Mouse (Mus musculus) liver, embryonic 14.5 days (tissue): Measurements from ENCODE around the gene Shisa6. TPM values are rescaled to one million over a fixed set of nuclear protein-coding genes. Genes with fewer than 3 reads are reported as not detected.

Experiments used
- ATAC-seq: fragments of 200-750 bp; cut with Nextera tagmentation; 2 replicates; pipeline ENCODE4 v1.8.0; 2017; ENCODE audit warnings: moderate number of reproducible peaks, mild to moderate bottlenecking, moderate library complexity; ENCODE audit not compliant: insufficient read depth
- DNase-seq, 3 experiments: peaks; one replicate each; pipeline ENCODE4 v3.0.0-alpha.2; 2012 to 2013; ENCODE audit warnings: low read depth in 3 of 3, low spot score in 3 of 3
- H3K27ac ChIP-seq: fragments of 300-500 bp; sonication (generic); 2 replicates; pipeline ENCODE4 v1.5.1; 2014; ENCODE audit warnings: moderate library complexity, mild to moderate bottlenecking, control low read depth, inconsistent platforms
- H3K27me3 ChIP-seq: fragments of 300-500 bp; sonication (generic); 2 replicates; pipeline ENCODE4 v1.6.1; 2014; ENCODE audit warnings: mild to moderate bottlenecking, low read length, moderate library complexity; ENCODE audit not compliant: control insufficient read depth, insufficient read depth
- H3K36me3 ChIP-seq: fragments of 300-500 bp; sonication (generic); replicated peaks from 2 replicates; pipeline ENCODE4 v1.6.1; 2014; ENCODE audit warnings: low read depth; ENCODE audit not compliant: control insufficient read depth, insufficient read depth
- H3K4me1 ChIP-seq, 2 experiments: fragments of 200-500 bp in 1 of 2; fragments of 300-500 bp in 1 of 2; sonication (generic) in 1 of 2; replicated peaks; 2 replicates each; pipeline ENCODE4 v1.6.1; 2012 to 2014; ENCODE audit warnings: antibody characterized with exemption in 1 of 2, inconsistent platforms in 1 of 2, low read length in 1 of 2; ENCODE audit not compliant: control insufficient read depth in 2 of 2, insufficient read depth in 2 of 2
- H3K4me2 ChIP-seq: fragments of 300-500 bp; sonication (generic); 2 replicates; pipeline ENCODE4 v1.6.1; 2014; ENCODE audit warnings: low read depth, mild to moderate bottlenecking, control low read depth, moderate library complexity
- H3K4me3 ChIP-seq, 2 experiments: fragments of 200-500 bp in 1 of 2; fragments of 300-500 bp in 1 of 2; sonication (generic) in 1 of 2; 2 replicates each; pipeline ENCODE4 v1.5.1; 2012 to 2014; ENCODE audit warnings: low read depth in 2 of 2, low read length in 2 of 2, mild to moderate bottlenecking in 2 of 2, control low read depth in 1 of 2, inconsistent platforms in 1 of 2, moderate library complexity in 1 of 2; ENCODE audit not compliant: insufficient read depth in 1 of 2
- H3K9ac ChIP-seq: fragments of 300-500 bp; sonication (generic); replicated peaks from 2 replicates; pipeline ENCODE4 v1.6.1; 2014; ENCODE audit warnings: mild to moderate bottlenecking, control low read depth, moderate library complexity
- H3K9me3 ChIP-seq: fragments of 300-500 bp; sonication (generic); 2 replicates; pipeline ENCODE4 v1.6.1; 2016; ENCODE audit warnings: low read length, mixed read lengths; ENCODE audit not compliant: control insufficient read depth
- CTCF ChIP-seq: IDR thresholded peaks from 2 replicates; pipeline ENCODE4 v1.5.1; 2016; ENCODE audit warnings: antibody characterized with exemption, low read depth, control low read depth
- EP300 ChIP-seq: IDR thresholded peaks from 2 replicates; pipeline ENCODE4 v1.6.1; 2016; ENCODE audit warnings: antibody characterized with exemption, low read depth
- WGBS: fragments of 180-500 bp; shearing (Covaris S2); extraction: QIAGEN DNeasy Blood & Tissue Kit; methylation state at CpG from one replicate; pipeline ENCODE4 v1.1.7; 2014; ENCODE audit not compliant: insufficient replicate concordance; 5-methylcytosine and 5-hydroxymethylcytosine counted together
- polyA plus RNA-seq, 2 experiments: library from polyadenylated mRNA; depleted of rRNA in 1 of 2; stranded (reverse) in 1 of 2; unstranded in 1 of 2; fragments of >200 nt; fragmentation: Nextera tagmentation in 1 of 2; extraction: Ambion mirVana in 1 of 2; gene quantifications; 2 replicates each; pipeline versions ENCODE4 v1.2.1 to v1.2.3; 2012 to 2014

Gene Shisa6
- polyA plus RNA-seq, 2 experiments, result under 0.01 TPM; not detected in 1

DNA sequence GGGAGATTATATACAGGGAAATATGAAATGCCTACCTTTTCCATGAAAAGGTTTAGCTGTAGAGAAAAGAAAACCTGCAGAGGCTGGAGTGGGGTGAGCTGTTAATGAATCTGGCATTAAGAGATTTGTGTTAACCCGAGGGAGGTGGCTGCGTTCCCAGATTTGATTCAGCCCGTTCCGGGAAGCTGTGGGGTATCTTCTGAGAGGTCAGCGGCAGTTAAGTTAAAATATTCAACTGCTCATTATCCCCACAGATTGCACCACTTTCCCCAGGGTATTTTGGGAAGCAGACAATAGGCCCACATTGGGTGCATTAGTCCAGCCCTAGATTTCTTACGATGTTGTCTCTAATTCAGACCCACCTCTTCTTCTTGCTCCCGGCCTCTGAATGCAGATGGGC lies 213.0 kb downstream of the Shisa6 start:
- ATAC-seq, result no peak
- H3K36me3 ChIP-seq, result no peaks in the 10 kb centered on the region
- no peak overlapping the region for H3K27ac ChIP-seq
- H3K9me3 ChIP-seq, result no peaks in the 10 kb centered on the region
- no peak overlapping the region for H3K9ac ChIP-seq
- no peak overlapping the region for H3K4me2 ChIP-seq
- H3K4me1 ChIP-seq, result no peaks in the 10 kb centered on the region
- no peak for DNase-seq
- H3K4me3 ChIP-seq, result no peak overlapping the region
- no peaks in the 10 kb centered on the region for H3K27me3 ChIP-seq
- TF ChIP-seq CTCF, result no peak
- TF ChIP-seq EP300, result no peak
- WGBS, result 66% methylated on average over 7 of the region's 7 CpGs

DNA sequence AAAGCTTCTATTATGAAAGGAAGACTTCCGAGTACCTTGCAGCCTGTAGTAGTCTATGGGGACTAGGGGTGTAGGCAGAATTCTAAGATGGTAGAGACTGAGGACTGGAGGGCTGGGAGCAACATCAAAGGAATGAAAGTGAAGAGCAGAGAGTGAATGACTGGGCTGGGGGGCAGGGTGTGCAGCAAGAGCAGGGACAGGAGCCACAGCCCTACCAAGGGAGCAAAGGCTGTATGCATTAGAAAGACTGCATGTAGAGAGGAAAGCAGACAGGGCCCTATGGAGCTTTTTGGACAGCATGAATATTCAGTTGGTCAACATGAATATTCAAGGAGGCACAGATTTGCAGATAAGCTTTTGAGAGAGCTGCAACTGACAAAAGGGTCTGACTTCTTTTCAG lies 221.4 kb downstream of the Shisa6 start:
- 45% methylated on average over 1 of the region's 1 CpGs for WGBS
- Histone ChIP-seq H3K9me3 (no peaks in the 10 kb centered on the region), H3K36me3 (no peaks in the 10 kb centered on the region), H3K4me2 (no peak overlapping the region), H3K27ac (no peak overlapping the region), H3K27me3 (no peaks in the 10 kb centered on the region), H3K4me1 (no peaks in the 10 kb centered on the region), H3K9ac (no peak overlapping the region), H3K4me3 (no peak overlapping the region)
- ATAC-seq, result no peak
- TF ChIP-seq CTCF (no peak), EP300 (no peak)
- DNase-seq, result no peak

DNA sequence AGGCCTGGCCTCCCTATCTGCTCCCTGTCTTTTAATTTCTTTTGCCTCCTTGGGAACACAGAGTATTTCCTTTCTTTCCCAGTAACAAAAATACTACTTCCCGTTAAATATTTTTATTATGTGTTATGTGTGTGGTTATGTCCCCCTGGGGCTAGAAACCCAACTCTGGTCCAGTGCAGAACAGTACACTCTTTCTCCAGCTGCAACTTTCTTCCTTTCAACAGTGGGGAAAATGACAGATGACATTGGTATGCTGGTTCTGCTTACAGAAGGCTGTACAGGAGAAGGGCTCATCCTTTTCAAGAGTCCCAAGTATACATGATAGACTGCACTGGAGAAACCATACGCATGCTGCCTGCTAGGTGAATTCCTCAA lies 251.1 kb downstream of the Shisa6 start:
- H3K4me3 ChIP-seq, result no peak overlapping the region
- 74% methylated on average over 2 of the region's 2 CpGs for WGBS
- H3K9ac ChIP-seq, result no peak overlapping the region
- no peak overlapping the region for H3K27ac ChIP-seq
- no peaks in the 10 kb centered on the region for H3K27me3 ChIP-seq
- no peak for ATAC-seq
- no peak overlapping the region for H3K4me2 ChIP-seq
- no peaks in the 10 kb centered on the region for H3K36me3 ChIP-seq
- no peaks in the 10 kb centered on the region for H3K9me3 ChIP-seq
- no peak for DNase-seq
- no peaks in the 10 kb centered on the region for H3K4me1 ChIP-seq
- no peak for TF ChIP-seq EP300
- TF ChIP-seq CTCF, result no peak

DNA sequence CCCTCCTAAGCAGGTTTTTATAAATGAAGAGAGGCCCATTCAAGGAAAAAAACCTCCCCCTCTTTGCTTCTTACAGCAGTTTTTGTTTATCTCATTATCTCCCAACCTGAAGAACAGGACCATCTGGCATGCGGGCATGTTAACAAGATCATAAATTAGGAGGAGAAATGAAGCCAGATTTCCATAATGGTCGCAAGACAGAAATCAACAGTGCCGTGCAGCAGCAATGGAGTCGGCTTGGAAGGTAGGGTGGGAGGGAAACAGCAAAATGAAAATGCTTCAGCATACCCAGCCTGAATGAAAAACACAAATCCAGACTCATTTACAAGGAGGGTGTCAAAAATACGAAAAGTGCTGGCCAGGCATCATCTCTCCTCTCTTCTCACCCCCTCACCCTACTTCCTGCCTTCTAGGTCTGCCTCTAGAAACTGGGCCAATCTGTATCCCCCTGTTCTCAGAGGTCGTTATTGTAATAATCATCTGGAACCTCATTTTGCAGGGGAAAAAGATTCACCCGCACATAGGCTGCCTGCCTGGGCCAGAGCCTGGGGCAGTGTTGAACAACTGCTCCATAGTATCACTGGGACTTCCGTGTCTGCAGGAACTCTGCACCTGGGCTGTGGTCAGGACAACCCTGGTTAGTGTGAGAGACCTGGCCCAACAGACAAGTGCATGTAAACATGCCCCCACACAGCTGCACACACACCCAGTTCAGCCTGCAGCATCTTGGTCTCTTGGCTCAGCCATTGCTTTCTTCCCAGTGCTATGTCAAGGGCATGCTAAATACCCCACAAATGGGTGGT lies 251.7 kb downstream of the Shisa6 start:
- Histone ChIP-seq H3K27me3 (no peaks in the 10 kb centered on the region), H3K9ac (no peak overlapping the region), H3K4me1 (no peaks in the 10 kb centered on the region), H3K9me3 (no peaks in the 10 kb centered on the region), H3K27ac (no peak overlapping the region), H3K4me2 (no peak overlapping the region), H3K36me3 (no peaks in the 10 kb centered on the region), H3K4me3 (no peak overlapping the region)
- WGBS, result 50% methylated on average over 8 of the region's 8 CpGs
- ATAC-seq (no peak), DNase-seq (no peak)
- no peak for TF ChIP-seq CTCF

DNA sequence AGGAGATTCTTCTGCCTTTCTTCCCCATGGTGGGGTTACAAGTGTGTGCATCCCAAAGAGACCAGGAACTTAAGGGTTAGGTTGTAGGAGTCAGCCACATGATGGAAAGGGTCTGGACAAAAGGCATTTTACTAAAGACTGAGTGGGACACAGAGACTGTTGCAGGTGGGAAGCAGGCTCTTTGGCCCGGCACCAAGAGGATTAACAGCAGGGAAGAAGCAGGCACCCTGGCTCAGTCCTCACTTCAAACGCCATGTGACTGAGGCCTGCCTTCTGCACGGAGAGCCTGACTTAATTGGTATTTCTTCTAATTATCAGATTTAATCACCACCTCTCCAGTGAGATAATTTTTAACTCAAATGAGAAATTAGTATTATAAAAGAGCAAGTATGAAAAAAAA lies 258.7 kb downstream of the Shisa6 start:
- WGBS, result 44% methylated on average over 3 of the region's 3 CpGs
- TF ChIP-seq CTCF (no peak), EP300 (no peak)
- Histone ChIP-seq H3K4me2 (no peak overlapping the region), H3K4me1 (no peaks in the 10 kb centered on the region), H3K9ac (no peak overlapping the region), H3K27me3 (no peaks in the 10 kb centered on the region), H3K4me3 (no peak overlapping the region), H3K27ac (no peak overlapping the region), H3K36me3 (no peaks in the 10 kb centered on the region), H3K9me3 (no peaks in the 10 kb centered on the region)
- ATAC-seq, result no peak
- DNase-seq, result no peak
